Mouse (Mus musculus): ENCODE data around the gene Papolb. TPM values are rescaled to one million over a fixed set of nuclear protein-coding genes. Genes with fewer than 3 reads are reported as not detected.

Gene Papolb
- under 1 TPM; 0.30 to 0.45 TPM for total RNA-seq (2021)

DNA sequence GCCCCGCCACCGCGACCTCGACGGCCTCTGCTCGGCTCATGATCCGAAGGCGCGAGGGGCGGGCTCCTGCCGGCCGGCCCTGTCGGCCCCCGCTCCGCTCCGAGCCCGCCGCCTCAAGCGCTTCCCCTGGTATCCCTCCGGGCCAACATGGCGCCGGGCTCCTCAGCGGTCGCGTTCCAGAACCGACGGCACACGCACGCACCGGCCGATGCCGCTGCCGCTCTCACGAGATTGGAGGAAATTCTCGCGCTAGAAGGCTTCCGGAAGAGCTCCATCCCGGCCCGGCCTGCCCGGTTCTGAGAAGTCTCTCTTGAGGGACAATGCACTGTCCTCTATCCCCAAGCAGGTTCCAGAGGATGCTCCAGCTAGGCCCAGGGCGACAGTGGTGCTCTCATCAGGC is at the start of gene Papolb:
TSS of gene Papolb (minus strand) at position 162 of the 400 bp plus-strand sequence.
- no peak for DNase-seq (ENCODE audit: extremely low spot score in 1 of 2, low spot score in 1 of 2)

DNA sequence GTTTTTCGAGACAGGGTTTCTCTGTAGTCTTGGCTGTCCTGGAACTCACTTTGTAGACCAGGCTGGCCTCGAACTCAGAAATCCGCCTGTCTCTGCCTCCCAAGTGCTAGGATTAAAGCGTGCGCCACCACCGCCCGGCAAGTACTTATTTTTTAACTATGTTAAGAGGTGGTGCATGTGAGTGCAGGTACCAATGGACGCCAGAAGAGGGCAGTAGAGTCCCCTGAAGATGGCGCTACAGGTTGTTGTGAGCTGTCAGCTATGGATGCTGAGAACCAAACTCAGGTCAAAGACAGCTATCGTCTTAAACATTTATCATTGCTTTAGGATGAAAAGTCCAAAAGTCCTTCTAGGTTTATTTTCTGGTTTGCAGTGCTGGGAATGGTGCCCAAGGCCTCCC is 48.3 kb upstream of the Papolb start:
- no peak for DNase-seq (ENCODE audit: extremely low spot score in 1 of 2, low spot score in 1 of 2)

DNA sequence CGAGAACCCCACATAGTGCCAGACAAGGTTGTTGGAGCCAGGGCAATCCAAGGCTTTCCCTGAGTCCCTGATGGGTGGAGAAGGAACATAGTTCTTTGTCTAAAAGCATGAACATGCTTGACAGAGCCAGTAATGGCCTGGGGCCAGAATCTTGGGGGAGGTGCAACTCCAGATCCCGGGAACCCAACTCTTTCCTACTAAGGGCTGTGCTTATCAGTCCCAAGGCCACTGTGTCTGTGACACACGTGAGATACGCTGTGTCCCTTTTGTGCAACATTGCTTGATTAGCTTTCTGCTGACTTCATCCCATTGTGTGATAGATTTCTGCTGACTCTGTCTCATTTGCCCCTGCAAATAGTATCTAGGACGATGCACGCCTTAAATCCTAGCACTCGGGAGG is 47.0 kb upstream of the Papolb start:
- no peak for DNase-seq (ENCODE audit: extremely low spot score in 1 of 2, low spot score in 1 of 2)

DNA sequence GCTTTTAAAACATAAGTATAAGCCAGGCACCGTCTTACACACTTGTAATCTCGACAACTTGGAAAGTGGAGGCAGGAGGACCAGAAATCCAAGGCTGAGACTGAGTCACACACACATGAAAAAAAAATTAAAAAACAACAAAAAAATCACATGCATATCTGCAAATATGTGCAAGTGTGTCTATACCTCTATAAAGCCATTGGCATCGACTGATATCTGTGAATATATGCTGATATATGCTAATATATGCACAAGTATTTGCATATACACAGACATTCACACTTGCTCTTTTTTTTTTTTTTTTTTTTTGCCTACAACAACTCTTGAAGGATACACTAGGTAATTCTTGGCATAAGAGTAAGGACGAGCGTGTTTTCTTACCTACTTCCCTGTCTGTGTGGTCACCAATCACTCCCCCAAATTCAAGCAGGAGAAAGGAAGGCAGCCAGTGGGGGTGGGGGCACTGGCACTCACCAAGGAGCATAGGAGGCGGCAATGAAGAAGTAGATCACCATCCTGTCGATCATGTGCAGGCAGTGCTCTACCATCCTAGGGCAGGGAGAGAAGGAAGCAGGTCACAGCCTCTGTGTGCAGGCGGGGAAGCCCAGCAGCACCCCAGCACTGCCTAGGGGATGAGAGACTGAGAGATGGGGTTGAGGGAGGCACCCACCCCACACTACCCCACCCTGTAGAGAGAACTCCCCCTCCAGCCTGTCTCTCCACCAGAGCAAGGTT is 44.6 kb upstream of the Papolb start:
- no peak for DNase-seq (ENCODE audit: extremely low spot score in 1 of 2, low spot score in 1 of 2)

DNA sequence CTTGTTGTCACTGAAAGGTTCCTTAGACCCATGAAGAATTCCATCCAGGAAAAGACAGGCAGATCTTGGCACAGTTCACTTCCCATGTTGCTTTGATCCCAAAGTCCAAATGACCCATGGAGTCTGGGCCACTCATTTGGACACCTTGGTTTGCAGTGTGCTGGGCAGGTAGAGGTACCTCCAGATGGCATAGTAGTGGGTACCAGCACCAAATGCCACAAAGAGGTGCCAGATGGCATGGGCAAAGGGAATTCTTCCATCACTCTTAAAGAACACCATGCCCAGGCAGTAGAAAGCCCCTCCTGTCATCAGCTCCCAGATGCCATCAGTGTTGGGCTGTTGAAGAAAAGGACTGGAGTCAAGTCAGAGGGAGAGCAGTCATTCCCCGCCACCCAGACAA is 34.7 kb upstream of the Papolb start:
- DNase-seq (ENCODE audit: extremely low spot score in 1 of 2, low spot score in 1 of 2): no peak

DNA sequence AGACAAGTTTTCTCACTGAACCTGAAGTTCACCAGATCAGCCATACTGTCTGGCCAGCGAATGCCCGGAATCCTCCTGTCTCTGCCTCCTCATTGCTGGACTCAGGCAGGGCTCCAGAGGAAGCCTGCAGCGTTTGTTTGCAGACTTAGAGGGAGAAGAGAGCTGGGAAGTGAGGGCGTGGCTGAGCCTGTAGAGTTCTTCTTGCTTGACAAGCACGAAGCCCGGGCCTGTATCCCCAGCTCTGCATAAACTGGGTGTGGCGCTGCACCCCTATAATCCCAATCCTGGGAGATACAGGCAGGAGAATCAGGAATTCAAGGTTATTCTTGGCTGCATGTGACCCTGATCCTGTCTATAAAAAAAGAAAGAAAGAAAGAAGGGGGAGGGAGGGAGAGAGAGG is 30.4 kb upstream of the Papolb start:
- no peak for DNase-seq (ENCODE audit: extremely low spot score in 1 of 2, low spot score in 1 of 2)

DNA sequence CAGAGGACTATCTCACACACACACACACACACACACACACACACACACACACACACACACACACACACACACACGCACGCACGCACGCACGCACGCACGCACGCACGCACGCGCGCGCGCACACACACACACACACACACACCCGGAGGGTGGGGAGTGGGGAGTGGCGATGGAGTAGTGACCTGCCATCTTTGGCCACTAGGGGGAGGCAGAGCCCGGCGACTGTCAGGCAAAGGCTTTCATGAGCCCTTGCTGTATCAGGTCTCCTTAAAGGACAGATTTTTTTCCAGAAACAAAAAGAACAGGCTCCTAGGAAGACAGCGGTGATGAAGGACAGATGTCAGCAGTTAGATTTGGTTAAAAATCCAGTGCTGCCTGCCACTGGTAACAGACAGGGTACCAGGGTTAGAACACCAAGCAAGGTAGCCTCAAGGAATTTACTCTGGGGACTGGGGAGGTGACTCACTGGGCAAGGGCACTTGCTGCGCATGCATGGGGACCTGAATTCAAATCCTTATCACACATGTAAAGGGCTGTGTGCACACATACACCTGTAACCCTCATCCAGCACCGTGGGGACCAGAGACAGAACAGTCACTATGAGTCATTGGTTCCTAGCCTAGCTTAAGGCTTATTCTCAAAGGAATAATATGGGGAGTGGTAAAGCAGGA is 27.7 kb upstream of the Papolb start:
- DNase-seq (ENCODE audit: extremely low spot score in 1 of 2, low spot score in 1 of 2): peak; percentile 94 to 97

DNA sequence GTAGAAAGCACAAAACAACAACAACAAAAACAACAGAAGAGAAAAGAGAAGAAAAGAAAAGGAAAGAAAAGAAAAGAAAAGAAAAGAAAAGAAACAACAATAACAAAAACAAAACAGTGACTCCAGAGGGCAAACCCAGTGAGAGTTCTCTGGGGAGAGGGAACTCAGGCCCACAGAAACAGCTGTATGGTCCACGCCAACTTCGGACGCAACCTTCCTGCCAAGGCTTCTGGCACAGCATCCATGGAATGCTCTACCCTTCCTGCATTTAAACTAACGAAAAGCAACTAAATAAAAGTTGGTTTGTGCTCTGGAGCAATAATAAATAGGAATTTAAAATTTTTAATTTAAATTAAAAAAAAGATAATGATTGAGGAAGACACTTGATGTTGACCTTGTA is 26.8 kb upstream of the Papolb start:
- DNase-seq (ENCODE audit: extremely low spot score in 1 of 2, low spot score in 1 of 2): no peak

DNA sequence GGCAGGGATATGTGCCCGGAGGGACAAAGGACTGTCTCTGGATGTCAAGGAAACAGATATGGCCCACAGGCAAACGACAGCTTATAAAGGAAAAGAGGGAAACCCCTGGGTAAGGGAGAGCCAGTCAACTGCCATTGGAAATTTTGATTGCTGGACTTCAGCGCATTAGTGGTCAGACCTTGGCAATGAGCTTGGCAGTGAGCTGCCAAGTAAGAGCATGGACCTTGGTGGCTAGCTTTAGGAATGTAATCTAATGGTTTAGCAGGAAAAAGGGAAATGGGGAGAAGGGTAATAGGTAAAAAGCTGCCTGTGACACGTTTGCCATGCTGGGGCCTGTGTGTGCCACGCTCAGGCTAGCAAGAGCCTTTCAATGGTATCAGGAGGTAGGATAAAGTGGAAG is 26.0 kb upstream of the Papolb start:
- DNase-seq (ENCODE audit: extremely low spot score in 1 of 2, low spot score in 1 of 2): no peak

DNA sequence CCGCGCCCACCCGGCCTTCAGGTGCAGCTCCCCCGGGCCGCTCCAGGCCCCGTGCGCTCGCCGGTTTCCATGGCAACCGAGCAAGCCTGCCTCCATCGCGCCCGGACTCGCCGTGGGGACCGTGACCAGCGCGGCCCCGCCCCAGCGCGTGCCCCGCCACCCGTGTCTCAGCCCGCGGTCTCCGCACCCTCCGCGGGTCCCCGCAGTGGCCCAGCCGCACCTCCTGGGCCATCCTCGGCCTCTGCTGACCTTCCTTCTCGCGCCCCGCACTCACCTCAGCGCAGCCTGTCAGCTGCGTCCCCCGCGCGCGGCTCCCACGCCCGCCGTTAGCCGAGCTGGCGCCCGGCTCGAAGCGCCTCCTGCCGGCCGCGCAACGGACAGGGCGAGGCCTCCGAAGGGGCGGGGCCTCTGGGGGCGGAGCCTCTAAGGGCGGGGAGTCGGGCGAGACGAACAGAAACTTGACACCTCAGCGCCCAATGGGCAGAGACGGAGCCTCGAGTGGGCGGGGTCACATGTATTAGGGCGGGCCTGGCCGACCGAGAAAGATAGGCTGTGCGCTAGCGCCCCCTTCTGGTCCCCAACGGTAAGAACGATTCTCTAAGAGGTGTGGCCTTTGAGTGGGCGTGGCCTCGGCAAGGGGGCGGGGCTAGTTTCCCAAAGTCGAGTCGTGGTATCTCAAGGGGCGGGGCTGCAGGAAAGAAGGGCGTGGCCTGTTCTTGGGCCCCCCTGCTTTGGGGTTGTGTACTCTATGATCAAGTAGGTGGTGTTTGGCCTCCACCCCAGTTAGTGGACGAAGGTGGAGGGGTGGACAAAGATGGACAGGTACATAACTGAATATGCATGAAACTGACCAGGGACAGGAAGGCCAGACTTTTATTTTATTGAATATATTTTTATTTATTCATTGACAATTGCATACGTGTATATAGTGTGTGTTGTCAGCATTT is 21.1 kb upstream of the Papolb start, which contains the start of gene Radil:
TSS of gene Radil (minus strand) at position 393 of the 947 bp plus-strand sequence.
- peak; percentile 95 to 98 for DNase-seq (ENCODE audit: extremely low spot score in 1 of 2, low spot score in 1 of 2)

DNA sequence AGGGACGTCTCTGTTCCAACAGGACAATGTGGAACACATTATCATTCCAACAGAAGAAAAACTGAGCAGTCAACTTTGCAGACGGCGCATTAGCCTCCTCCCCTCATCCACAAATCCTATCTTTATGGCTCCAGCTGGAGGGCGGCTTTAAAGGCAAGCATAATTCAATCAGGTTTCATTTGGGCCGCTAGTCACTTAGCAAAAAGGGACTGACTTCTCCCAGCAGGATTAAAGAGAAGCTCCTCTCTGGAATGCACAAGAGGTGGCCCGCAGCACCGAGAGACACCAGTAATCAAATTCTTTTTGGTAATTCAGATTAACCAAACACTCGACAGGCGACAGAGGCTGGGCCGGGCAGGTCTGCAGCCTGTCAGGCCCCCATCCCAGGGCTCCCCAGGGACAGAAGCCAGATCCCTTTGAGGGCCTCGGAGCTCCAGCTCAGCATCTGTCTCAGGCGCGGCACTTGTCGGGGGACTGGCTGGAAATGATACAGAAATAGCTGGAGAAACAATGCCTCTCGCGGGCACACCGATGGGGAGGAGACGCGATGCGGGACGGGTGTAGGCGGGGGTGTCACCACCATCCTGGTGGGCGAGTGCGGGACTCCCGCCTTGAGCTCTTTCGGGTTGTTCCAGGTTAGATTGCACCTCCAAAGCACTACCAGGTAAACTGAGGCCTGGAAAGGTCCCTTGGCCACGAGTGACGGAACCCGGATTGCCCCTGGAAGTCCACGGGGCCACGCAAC is 20.3 kb upstream of the Papolb start:
- peak; percentile 25 to 45 for DNase-seq (ENCODE audit: extremely low spot score in 1 of 2, low spot score in 1 of 2)

DNA sequence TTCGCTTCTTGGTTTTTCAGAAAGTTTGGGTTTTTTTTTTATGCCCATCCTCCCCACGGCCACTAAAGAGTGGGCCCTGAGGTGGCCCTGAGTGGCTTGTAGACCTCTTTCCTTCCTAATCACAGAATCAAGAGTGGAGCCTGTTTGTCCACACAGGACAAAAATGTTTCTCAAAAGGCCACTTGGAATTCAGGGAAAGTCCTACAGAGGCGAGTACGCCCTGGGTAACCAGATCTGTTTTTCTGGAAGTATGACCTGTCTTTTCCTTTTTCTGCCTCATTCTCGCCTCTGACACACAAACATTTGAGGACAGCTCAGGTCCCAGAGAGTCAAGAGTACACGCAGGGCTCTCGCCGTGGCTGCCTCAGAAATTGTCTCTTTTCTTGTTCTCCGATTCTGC is 19.6 kb upstream of the Papolb start:
- DNase-seq (ENCODE audit: extremely low spot score in 1 of 2, low spot score in 1 of 2): no peak

DNA sequence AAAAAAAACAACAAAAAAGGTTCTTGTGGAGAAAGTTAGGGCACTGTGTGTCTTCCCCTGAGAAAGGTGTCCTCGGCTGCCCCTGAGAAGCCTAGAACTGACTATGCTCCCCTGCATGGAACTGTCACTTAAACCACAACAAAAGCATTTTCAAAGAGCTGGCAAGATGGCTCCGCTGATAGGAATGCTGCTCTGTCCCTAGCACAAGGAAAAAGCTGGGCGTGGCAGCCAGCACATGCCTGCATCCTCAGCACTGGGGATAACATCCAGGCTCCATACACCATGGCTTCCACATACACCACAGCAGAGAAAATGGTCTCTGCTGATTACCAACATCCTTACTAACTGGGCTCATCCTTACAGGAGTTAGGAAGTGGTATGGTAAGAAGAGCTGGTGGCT is 17.2 kb upstream of the Papolb start:
- no peak for DNase-seq (ENCODE audit: extremely low spot score in 1 of 2, low spot score in 1 of 2)

DNA sequence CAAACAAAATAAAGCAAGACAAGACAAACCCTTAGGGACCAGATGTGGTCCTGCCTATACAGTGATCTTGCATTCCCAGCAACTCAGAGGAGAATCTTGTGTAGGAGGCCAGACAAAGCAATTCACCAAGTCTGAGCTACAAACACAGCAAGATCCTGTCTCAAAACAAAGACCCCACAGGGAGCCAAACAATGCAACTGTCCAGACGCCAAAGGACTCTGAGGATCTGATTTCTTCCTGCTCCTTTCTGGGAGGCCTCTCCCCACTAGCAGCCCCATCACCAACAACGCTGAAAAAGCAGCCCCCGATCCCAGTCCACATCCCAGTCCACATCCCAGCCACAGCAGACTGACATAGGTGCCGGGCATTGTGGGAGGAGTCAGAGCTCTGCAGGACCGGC is 16.5 kb upstream of the Papolb start:
- no peak for DNase-seq (ENCODE audit: extremely low spot score in 1 of 2, low spot score in 1 of 2)

DNA sequence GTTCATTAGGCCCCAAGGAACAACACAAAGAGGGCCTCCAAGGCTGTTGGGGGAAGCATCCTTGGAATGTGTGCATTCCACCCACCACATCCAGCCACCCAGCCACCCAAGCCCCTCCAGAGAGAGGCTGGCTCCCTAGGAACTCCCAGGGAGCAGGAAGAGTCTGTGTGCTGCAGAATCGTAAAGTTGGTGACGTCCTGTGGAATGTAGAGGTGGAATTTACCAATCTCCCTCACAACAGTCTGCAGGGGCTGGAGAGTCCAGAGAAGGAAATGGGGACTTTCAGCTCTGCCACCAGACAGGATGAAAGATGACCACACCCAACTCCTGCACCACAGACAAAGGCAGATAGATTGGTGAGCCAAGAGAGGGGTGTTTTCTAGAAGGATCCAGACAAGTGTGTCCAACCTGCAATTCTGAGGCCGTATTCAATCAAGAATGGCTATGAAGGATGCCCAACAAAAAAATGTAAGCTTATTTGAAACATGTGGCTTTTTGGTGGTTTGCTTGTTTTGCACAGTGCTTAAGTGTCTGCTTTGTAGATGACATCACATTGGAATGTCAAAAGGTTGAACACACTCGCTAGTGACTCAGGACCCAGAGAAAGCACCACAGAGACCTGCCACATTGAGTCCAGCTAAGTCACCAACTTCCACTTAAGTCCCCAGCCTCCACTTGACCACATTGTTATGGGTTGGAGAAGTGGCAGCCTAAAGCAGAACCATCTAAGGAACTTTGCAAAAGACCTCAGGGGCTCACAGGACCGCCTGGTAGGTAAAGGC is 15.3 kb upstream of the Papolb start:
- no peak for DNase-seq (ENCODE audit: extremely low spot score in 1 of 2, low spot score in 1 of 2)

DNA sequence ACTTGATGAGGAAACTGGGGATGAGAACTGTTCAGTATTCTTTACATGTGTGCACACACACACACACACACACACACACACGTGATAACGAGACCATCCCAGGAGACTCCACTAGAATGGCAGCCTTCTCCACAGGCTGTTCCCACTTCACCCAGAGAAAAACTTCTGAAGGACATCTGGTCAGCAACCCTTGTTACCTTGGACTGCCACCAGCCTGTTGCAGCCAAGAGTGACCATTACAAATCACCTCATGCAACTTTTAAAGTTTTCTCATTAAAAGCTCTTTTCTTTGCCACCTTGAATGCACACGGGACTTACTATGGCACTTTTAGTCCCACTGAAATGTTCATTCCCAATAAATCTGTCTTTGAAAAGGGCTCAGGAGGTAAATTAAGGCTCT is 7.4 kb upstream of the Papolb start:
- no peak for DNase-seq (ENCODE audit: extremely low spot score in 1 of 2, low spot score in 1 of 2)

DNA sequence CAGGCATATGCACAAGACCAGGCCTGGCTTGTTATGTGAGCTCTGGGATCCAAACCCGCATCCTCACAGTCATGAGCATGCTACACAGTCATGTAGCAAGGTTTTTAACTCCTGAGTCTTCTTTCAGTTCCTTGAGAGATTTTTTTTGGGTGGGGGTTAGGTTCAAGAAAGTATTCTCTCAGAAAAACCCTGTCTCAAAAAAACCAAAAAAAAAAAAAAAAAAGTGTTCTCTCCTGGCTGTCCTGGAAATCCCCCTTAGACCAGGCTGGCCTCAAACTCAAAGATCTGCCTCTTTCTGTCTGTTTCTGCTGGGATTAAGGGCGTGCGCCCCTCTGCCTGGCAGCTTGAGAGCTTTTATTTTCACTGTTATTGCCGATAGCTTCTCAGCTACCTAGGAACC is 5.5 kb upstream of the Papolb start:
- DNase-seq (ENCODE audit: extremely low spot score in 1 of 2, low spot score in 1 of 2): no peak

DNA sequence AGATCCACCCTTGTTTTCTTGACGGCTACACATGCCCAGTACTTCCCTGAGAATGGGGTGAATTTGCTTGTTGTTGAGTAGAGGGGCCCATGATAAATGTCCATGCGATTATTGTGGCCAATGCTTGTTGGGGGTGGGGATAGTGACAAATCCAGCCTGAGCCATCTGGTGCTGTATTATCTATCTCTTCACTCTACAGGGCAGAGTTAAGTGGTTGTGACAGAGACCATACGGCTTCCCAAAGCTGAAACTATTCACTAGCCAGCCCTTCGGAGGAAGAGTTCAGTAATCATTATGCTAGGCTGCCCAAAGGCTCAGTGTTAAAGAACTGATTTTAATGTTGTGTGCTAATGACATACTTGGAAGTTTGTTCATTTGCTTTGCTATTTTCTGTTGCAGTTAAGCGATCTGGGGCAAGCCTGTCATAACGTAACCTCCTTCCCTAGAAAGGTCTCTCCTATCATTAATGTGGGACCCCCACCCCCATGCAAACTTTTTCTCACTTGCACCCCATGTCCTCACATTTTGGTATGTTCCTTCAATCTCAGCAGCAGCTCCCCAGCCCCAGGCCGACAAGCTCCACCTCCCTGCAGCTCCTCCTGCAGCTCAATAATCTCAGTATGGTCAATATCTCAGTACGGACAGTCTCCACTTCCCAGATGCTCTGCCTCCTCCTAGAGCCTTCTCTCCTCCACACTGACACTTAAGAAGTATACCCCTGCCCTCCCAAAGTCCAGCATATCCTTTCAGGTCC is 5.0 kb downstream of the Papolb start:
- no peak for DNase-seq (ENCODE audit: extremely low spot score in 1 of 2, low spot score in 1 of 2)

Data from layer of hippocampus, postnatal 25 days (tissue).